Mouse (Mus musculus) lung, postnatal 10 days (tissue): ENCODE data around the gene Neurod6.

ENCODE experiments used
- DNase-seq: peaks from one replicate; pipeline ENCODE4 v3.0.0; 2021

Gene Neurod6

DNA sequence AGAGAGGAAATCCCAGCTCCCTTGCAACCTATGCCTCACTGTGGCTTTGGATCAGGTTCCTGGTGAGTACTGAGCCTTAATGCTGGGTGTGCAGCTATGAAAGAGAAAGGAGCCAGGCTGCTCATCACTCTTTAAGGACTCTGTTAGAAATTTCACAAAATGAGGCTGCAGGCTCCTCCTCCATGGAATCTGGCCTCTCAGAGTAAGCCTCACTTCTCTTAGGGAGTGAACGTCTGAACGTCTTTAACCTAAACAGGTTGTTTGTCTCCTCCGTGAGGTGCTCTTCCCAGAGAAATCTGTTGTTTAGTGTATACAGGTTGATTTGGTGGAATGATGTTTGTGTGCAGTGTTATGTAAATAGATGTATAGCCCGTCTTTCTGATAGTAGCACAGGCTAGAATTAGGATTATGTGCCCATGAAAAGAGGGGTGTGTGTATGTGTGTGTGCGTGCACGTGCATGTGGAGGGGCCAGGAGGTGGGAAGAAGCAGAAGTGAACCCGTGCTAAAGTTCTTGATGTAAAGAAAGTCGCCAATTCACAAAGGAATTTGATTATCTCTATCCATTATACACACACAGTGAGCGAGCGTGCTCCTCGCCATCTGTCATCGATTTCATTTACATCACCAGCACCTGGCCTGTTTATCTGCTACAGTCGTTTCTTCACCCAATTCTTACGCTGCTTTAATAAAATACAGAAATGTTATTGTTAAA lies 34.8 kb downstream of the Neurod6 start:
- DNase-seq: no peak

DNA sequence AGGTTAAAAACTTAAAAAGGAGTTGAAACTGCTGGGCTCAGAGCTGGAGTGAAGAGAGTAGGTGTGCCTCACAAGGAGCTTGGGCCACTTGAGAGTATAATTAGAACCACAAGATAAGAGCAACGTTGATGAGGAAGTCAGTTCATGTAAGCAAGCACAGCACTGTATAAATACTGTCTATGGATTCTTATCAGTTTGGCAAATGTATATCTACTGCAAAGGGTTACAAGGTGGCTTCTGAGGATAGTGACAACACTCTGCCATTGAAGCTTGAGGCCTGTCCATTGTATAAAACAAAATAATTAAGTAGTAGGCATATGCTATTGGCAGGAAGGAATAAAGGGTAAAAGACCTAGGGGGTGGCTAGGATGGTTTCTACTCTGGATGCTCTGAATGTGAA lies 46.4 kb downstream of the Neurod6 start:
- no peak for DNase-seq
